Mouse (Mus musculus): Measurements from ENCODE around the gene Nrg3.

- TF ChIP-seq CTCF (IDR thresholded peaks at IDR 0.05; ENCODE audit: low read depth) (no peak), EP300 (optimal IDR thresholded peaks at IDR 0.05) (no peak)
Measured at GRCm38 (mm10) chr14:38775291-38776116, 697.4 kb downstream of the Nrg3 start.
